Mouse (Mus musculus) cerebellum, postnatal 36 days (tissue): ENCODE data around the gene Otx1.

Experiments
- DNase-seq, 2 experiments: peaks; one replicate each; pipeline ENCODE4 v3.0.0; 2021 to 2022; ENCODE audit warnings: mixed read lengths in 2 of 2

Otx1 gene

GRCm38 (mm10) chr11:22002783-22003340 lies at the start of gene Otx1:
Gene Otx1, minus strand, starts transcription at chr11:22002897.
- peak in 1 of 2 experiments; percentile 22 for DNase-seq

- DNase-seq: no peak
These were observed 48.2 kb upstream of the Otx1 start for GRCm38 (mm10) chr11:22050864-22051263.

GRCm38 (mm10) chr11:22039854-22040426 lies 37.2 kb upstream of the Otx1 start:
- no peak for DNase-seq

- DNase-seq: no peak
These were observed 31.9 kb upstream of the Otx1 start for GRCm38 (mm10) chr11:22034564-22035105.

- no peak for DNase-seq
These were observed 30.9 kb upstream of the Otx1 start for GRCm38 (mm10) chr11:22033582-22033981.

- DNase-seq: peak; percentile 13 to 26
These were observed 17.9 kb upstream of the Otx1 start for GRCm38 (mm10) chr11:22020602-22021001.

GRCm38 (mm10) chr11:22017444-22017843 lies 14.7 kb upstream of the Otx1 start:
- DNase-seq: no peak

GRCm38 (mm10) chr11:22016341-22016740 lies 13.6 kb upstream of the Otx1 start:
- no peak for DNase-seq

- no peak for DNase-seq
These were observed 6.1 kb upstream of the Otx1 start for GRCm38 (mm10) chr11:22008817-22009216.

GRCm38 (mm10) chr11:22008129-22008596 lies 5.5 kb upstream of the Otx1 start:
- no peak for DNase-seq

GRCm38 (mm10) chr11:22007781-22008110 lies 5.0 kb upstream of the Otx1 start:
- DNase-seq: no peak

GRCm38 (mm10) chr11:22007088-22007780 lies 4.5 kb upstream of the Otx1 start:
- DNase-seq: no peak

GRCm38 (mm10) chr11:22006471-22007087 lies 3.9 kb upstream of the Otx1 start:
- no peak for DNase-seq

- DNase-seq: no peak
These were observed 2.7 kb upstream of the Otx1 start for GRCm38 (mm10) chr11:22005281-22005870.

GRCm38 (mm10) chr11:22004331-22004841 lies 1.7 kb upstream of the Otx1 start:
- DNase-seq: no peak

- DNase-seq: peak in 1 of 2 experiments; percentile 21
These were observed 764 bp upstream of the Otx1 start for GRCm38 (mm10) chr11:22003341-22003981.

GRCm38 (mm10) chr11:22002062-22002782 lies 475 bp downstream of the Otx1 start:
- peak in 1 of 2 experiments; percentile 25 for DNase-seq

GRCm38 (mm10) chr11:22001321-22002061 lies 1.2 kb downstream of the Otx1 start:
- DNase-seq: peak; percentile 24 to 31

GRCm38 (mm10) chr11:22000316-22001076 lies 2.2 kb downstream of the Otx1 start:
- no peak for DNase-seq
